ENCODE assay signal across 23 mouse cellular contexts in the genomic region with DNA sequence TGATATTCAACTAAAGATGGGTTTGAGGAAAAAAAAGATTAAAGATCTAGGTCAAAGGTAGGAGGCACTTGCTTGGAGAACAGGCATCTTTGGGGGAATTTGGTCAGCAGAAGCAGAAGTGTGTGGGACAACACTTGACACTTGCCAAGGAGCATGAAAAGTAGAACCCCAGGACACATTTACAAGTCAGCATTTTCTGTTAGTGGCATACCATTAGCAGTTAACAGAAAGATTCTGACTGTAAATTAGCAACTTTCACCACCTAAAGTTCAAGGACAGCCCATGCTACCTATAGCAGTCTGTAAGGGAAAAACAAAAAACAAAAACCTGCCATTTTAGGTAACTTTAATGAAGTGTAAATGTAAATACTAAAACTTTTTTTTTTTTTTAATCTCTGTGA. TPM values are rescaled to one million over a fixed set of nuclear protein-coding genes. Genes with fewer than 3 reads are reported as not detected.
A peak's percentile ranks its signal among the peaks of the same experiment; 100 is the strongest.
DNase-seq lines count a peak whose midpoint lies in the region; ATAC-seq and TF ChIP-seq lines count a peak whose summit lies in the region.
"Had no signal": no experiment of that assay in that cellular context is flagged by ENCODE, and none has a peak within 500 bp of the region (broad histone marks: within the 10 kb centered on the region; RNA-seq: fewer than 3 reads in every experiment).

No protein-coding gene starts in this region.

- no peak overlapping the region for H3ac ChIP-seq in myocyte (ENCODE audit: control insufficient read depth, insufficient read length)

- no peak overlapping the region for H3K4me3 ChIP-seq in hindbrain, embryonic 11.5 days (ENCODE audit: low read depth, low read length)
- no peak overlapping the region for H3K4me3 ChIP-seq in hindbrain, embryonic 10.5 days
- no peak overlapping the region for H3K4me3 ChIP-seq in forebrain, embryonic 14.5 days (ENCODE audit: low read depth, low read length)
- peak overlapping the region; percentile 41 for H3K4me3 ChIP-seq in hindbrain, embryonic 15.5 days
- H3K4me3 ChIP-seq in myocyte: no peak overlapping the region
- H3K4me3 ChIP-seq: liver, embryonic 15.5 days had no signal

- H3K27ac ChIP-seq in hindbrain, embryonic 11.5 days (ENCODE audit: low read depth, low read length): 0 out of 2 replicates have a peak overlapping the region, but pooled peaks have one; percentile 17
- no peak overlapping the region for H3K27ac ChIP-seq in hindbrain, embryonic 10.5 days
- H3K27ac ChIP-seq in forebrain, embryonic 14.5 days (ENCODE audit: low read depth, low read length): no peak overlapping the region
- peak overlapping the region; percentile 72 for H3K27ac ChIP-seq in hindbrain, embryonic 15.5 days (replicated peaks)
- H3K27ac ChIP-seq: liver, embryonic 15.5 days had no signal

- no peak for TF ChIP-seq POLR2A in myocyte (IDR thresholded peaks at IDR 0.05; ENCODE audit: insufficient read length, low read depth)

- no peaks in the 10 kb centered on the region for H3K36me3 ChIP-seq in hindbrain, embryonic 11.5 days (ENCODE audit: control insufficient read depth, insufficient read depth, low read length)
- H3K36me3 ChIP-seq in hindbrain, embryonic 10.5 days: peaks cover 38% of the 10 kb centered on the region
- peaks cover 21% of the 10 kb centered on the region for H3K36me3 ChIP-seq in forebrain, embryonic 14.5 days (ENCODE audit: control insufficient read depth, insufficient read depth, low read length)
- H3K36me3 ChIP-seq in hindbrain, embryonic 15.5 days: peaks cover 9% of the 10 kb centered on the region
- peaks cover 24% of the 10 kb centered on the region for H3K36me3 ChIP-seq in myocyte (ENCODE audit: control insufficient read depth, insufficient read depth)

- H3K4me1 ChIP-seq in hindbrain, embryonic 11.5 days (replicated peaks; ENCODE audit: control insufficient read depth, insufficient read depth, low read length): no peaks in the 10 kb centered on the region
- H3K4me1 ChIP-seq in hindbrain, embryonic 10.5 days (replicated peaks): peaks cover 21% of the 10 kb centered on the region
- no peaks in the 10 kb centered on the region for H3K4me1 ChIP-seq in forebrain, embryonic 14.5 days (ENCODE audit: control insufficient read depth, insufficient read depth, low read length)
- peaks cover 27% of the 10 kb centered on the region for H3K4me1 ChIP-seq in hindbrain, embryonic 15.5 days (replicated peaks)

- no peak for ATAC-seq in hindbrain, embryonic 11.5 days (ENCODE audit: low FRiP score)
- no peak for ATAC-seq in forebrain, embryonic 14.5 days
- no peak for ATAC-seq in hindbrain, embryonic 15.5 days (ENCODE audit: low FRiP score, low read depth)

- H3K27me3 ChIP-seq in hindbrain, embryonic 11.5 days (ENCODE audit: control insufficient read depth, insufficient read depth, low read length): no peaks in the 10 kb centered on the region
- H3K27me3 ChIP-seq in hindbrain, embryonic 10.5 days (ENCODE audit: insufficient read depth, poor library complexity, severe bottlenecking): no peaks in the 10 kb centered on the region
- H3K27me3 ChIP-seq in forebrain, embryonic 14.5 days (replicated peaks; ENCODE audit: control insufficient read depth, insufficient read depth, low read length): no peaks in the 10 kb centered on the region
- no peaks in the 10 kb centered on the region for H3K27me3 ChIP-seq in hindbrain, embryonic 15.5 days
- no peaks in the 10 kb centered on the region for H3K27me3 ChIP-seq in myocyte (ENCODE audit: control insufficient read depth, insufficient read depth, insufficient read length)

- H3K9ac ChIP-seq in hindbrain, embryonic 11.5 days (ENCODE audit: low read depth, low read length): no peak overlapping the region
- peak overlapping the region; percentile 62 for H3K9ac ChIP-seq in forebrain, embryonic 14.5 days (ENCODE audit: low read length)
- H3K9ac ChIP-seq in hindbrain, embryonic 15.5 days: peak overlapping the region; percentile 54
- H3K9ac ChIP-seq: liver, embryonic 15.5 days had no signal

- peak; percentile 35 for DNase-seq in hindbrain, embryonic 11.5 days (ENCODE audit: low spot score)
- no peak for DNase-seq in hindbrain, embryonic 10.5 days (ENCODE audit: low spot score)
- DNase-seq in forebrain, embryonic 14.5 days (ENCODE audit: low spot score): no peak
- no peak for DNase-seq in layer of hippocampus, adult 8-10 months (ENCODE audit: low spot score in 2 of 2)
- DNase-seq in spleen, postnatal 14 days (ENCODE audit: low spot score in 2 of 2): no peak
- DNase-seq in ovary, postnatal 36 days (ENCODE audit: low spot score): no peak
- DNase-seq: cerebellum, adult 8-10 months; gastrocnemius, postnatal 36 days; kidney, adult 11 months; layer of hippocampus, postnatal 36 days; right cerebral cortex, adult 18-20 months; thymus, postnatal 14 days had no signal

- no peaks in the 10 kb centered on the region for H3K9me3 ChIP-seq in hindbrain, embryonic 11.5 days (ENCODE audit: control insufficient read depth, low read length)
- H3K9me3 ChIP-seq in hindbrain, embryonic 10.5 days: peaks cover 4% of the 10 kb centered on the region; the same call in 1 of the 2 replicates
- H3K9me3 ChIP-seq in forebrain, embryonic 14.5 days (replicated peaks; ENCODE audit: control insufficient read depth, low read length): no peaks in the 10 kb centered on the region
- H3K9me3 ChIP-seq in hindbrain, embryonic 15.5 days: no peaks in the 10 kb centered on the region
- H3K9me3 ChIP-seq: liver, embryonic 15.5 days had no signal

- peaks cover 24% of the 10 kb centered on the region for H3K79me2 ChIP-seq in myocyte (ENCODE audit: control insufficient read depth, insufficient read depth)

- H3K4me2 ChIP-seq in hindbrain, embryonic 11.5 days (replicated peaks; ENCODE audit: low read depth, low read length): no peak overlapping the region
- peak overlapping the region; percentile 60 for H3K4me2 ChIP-seq in forebrain, embryonic 14.5 days (ENCODE audit: low read length)
- H3K4me2 ChIP-seq in hindbrain, embryonic 15.5 days: peak overlapping the region; percentile 79
- no peak overlapping the region for H3K4me2 ChIP-seq in myocyte (ENCODE audit: low read depth)
- H3K4me2 ChIP-seq: liver, embryonic 15.5 days had no signal

TF ChIP-seq in myocyte, 11 proteins besides CTCF, POLR2A, EP300 and RAD21:
- TF ChIP-seq SRF (IDR thresholded peaks at IDR 0.05; ENCODE audit: control insufficient read depth, insufficient read length, low read depth): no peak
- TF ChIP-seq POLR2AphosphoS2 (IDR thresholded peaks at IDR 0.05; ENCODE audit: insufficient read length, low read depth): peak; percentile 20

RNA-seq across cellular contexts. Expression of a gene that starts 5.0 kb away (rescaled TPM):
- polyA plus RNA-seq in hindbrain, embryonic 11.5 days (2014; fragmentation: Nextera tagmentation; extraction: Ambion mirVana): not detected in 2 replicates
- polyA plus RNA-seq in hindbrain, embryonic 10.5 days (2016; fragmentation: Nextera tagmentation; extraction: Ambion mirVana): not detected in 2 replicates
- not detected in 2 replicates for polyA plus RNA-seq in forebrain, embryonic 14.5 days (2014; fragmentation: Nextera tagmentation; extraction: Ambion mirVana)
- not detected in 2 replicates for polyA plus RNA-seq in hindbrain, embryonic 15.5 days (2015; fragmentation: Nextera tagmentation; extraction: Ambion mirVana)
- polyA plus RNA-seq in myocyte (2012; fragmentation: generic; extraction: Trizol): 0.84 TPM
- total RNA-seq in layer of hippocampus, adult 8-10 months (2022): not detected
- total RNA-seq: gastrocnemius, postnatal 36 days; heart, adult 8-10 months; hematopoietic stem cell, adult 5-6 weeks; layer of hippocampus, postnatal 36 days; left cerebral cortex, postnatal 14 days; MEL had no signal
- polyA plus RNA-seq: embryonic facial prominence, embryonic 14.5 days; heart, embryonic 16.5 days; kidney, embryonic 16.5 days; liver, embryonic 15.5 days; lung, embryonic 16.5 days had no signal

RNA-seq across cellular contexts. Expression of a gene that starts 5.1 kb away (rescaled TPM):
- 8,897 and 9,833 TPM in 2 replicates for polyA plus RNA-seq in hindbrain, embryonic 11.5 days (2014; fragmentation: Nextera tagmentation; extraction: Ambion mirVana)
- 4,838 and 8,764 TPM in 2 replicates for polyA plus RNA-seq in hindbrain, embryonic 10.5 days (2016; fragmentation: Nextera tagmentation; extraction: Ambion mirVana)
- polyA plus RNA-seq in forebrain, embryonic 14.5 days (2014; fragmentation: Nextera tagmentation; extraction: Ambion mirVana): 18,182 and 18,289 TPM in 2 replicates
- 14,750 and 15,534 TPM in 2 replicates for polyA plus RNA-seq in hindbrain, embryonic 15.5 days (2015; fragmentation: Nextera tagmentation; extraction: Ambion mirVana)
- polyA plus RNA-seq in myocyte (2012; fragmentation: generic; extraction: Trizol): 3,074 TPM
- 100 to 1,000 TPM; 800 to 882 (median 860) TPM for total RNA-seq in layer of hippocampus, adult 8-10 months (2022)

RNA-seq across cellular contexts. Expression of a gene that starts 14.0 kb away (rescaled TPM):
- 1,792 and 1,905 TPM in 2 replicates for polyA plus RNA-seq in hindbrain, embryonic 11.5 days (2014; fragmentation: Nextera tagmentation; extraction: Ambion mirVana)
- polyA plus RNA-seq in hindbrain, embryonic 10.5 days (2016; fragmentation: Nextera tagmentation; extraction: Ambion mirVana): 2,254 and 2,463 TPM in 2 replicates
- polyA plus RNA-seq in forebrain, embryonic 14.5 days (2014; fragmentation: Nextera tagmentation; extraction: Ambion mirVana): 1,499 and 1,719 TPM in 2 replicates
- 1,411 and 1,419 TPM in 2 replicates for polyA plus RNA-seq in hindbrain, embryonic 15.5 days (2015; fragmentation: Nextera tagmentation; extraction: Ambion mirVana)
- polyA plus RNA-seq in myocyte (2012; fragmentation: generic; extraction: Trizol): 2,204 TPM
- total RNA-seq in layer of hippocampus, adult 8-10 months (2022): 100 to 1,000 TPM; 488 to 526 (median 515) TPM

RNA-seq across cellular contexts. Expression of a gene that starts 30.4 kb away (rescaled TPM):
- polyA plus RNA-seq in hindbrain, embryonic 11.5 days (2014; fragmentation: Nextera tagmentation; extraction: Ambion mirVana): 9.4 and 13.4 TPM in 2 replicates
- polyA plus RNA-seq in hindbrain, embryonic 10.5 days (2016; fragmentation: Nextera tagmentation; extraction: Ambion mirVana): 22.3 and 25.5 TPM in 2 replicates
- polyA plus RNA-seq in forebrain, embryonic 14.5 days (2014; fragmentation: Nextera tagmentation; extraction: Ambion mirVana): 10.9 TPM in 2 replicates
- polyA plus RNA-seq in hindbrain, embryonic 15.5 days (2015; fragmentation: Nextera tagmentation; extraction: Ambion mirVana): 26.8 and 29.3 TPM in 2 replicates
- 33.4 TPM for polyA plus RNA-seq in myocyte (2012; fragmentation: generic; extraction: Trizol)
- total RNA-seq in layer of hippocampus, adult 8-10 months (2022): 10 to 100 TPM; 17.9 to 21.8 (median 19.6) TPM

RNA-seq across cellular contexts. Expression of a gene that starts 50.0 kb away (rescaled TPM):
- polyA plus RNA-seq in hindbrain, embryonic 11.5 days (2014; fragmentation: Nextera tagmentation; extraction: Ambion mirVana): 0.56 and 0.68 TPM in 2 replicates
- 0.42 and 0.46 TPM in 2 replicates for polyA plus RNA-seq in hindbrain, embryonic 10.5 days (2016; fragmentation: Nextera tagmentation; extraction: Ambion mirVana)
- polyA plus RNA-seq in forebrain, embryonic 14.5 days (2014; fragmentation: Nextera tagmentation; extraction: Ambion mirVana): 0.18 and 0.36 TPM in 2 replicates
- polyA plus RNA-seq in hindbrain, embryonic 15.5 days (2015; fragmentation: Nextera tagmentation; extraction: Ambion mirVana): 1.9 and 2.5 TPM in 2 replicates
- 0.11 TPM for polyA plus RNA-seq in myocyte (2012; fragmentation: generic; extraction: Trizol)
- under 1 TPM in 3 of 4 experiments, not detected in 1; 0.18 to 0.34 (median 0.23) TPM for total RNA-seq in layer of hippocampus, adult 8-10 months (2022)
- total RNA-seq: hematopoietic stem cell, adult 5-6 weeks had no signal

Comparison
In these comparisons a context has a peak if more than half of its experiments do, and no peak if none do; other contexts are left out.
1. H3K27ac ChIP-seq: peak in hindbrain, embryonic 11.5 days (single experiment) and hindbrain, embryonic 15.5 days (single experiment); none in hindbrain, embryonic 10.5 days (single experiment) and forebrain, embryonic 14.5 days (single experiment).
2. H3K4me2 ChIP-seq: peak in forebrain, embryonic 14.5 days (single experiment) and hindbrain, embryonic 15.5 days (single experiment); none in hindbrain, embryonic 11.5 days (single experiment) and myocyte (single experiment).